In the genomic region with DNA sequence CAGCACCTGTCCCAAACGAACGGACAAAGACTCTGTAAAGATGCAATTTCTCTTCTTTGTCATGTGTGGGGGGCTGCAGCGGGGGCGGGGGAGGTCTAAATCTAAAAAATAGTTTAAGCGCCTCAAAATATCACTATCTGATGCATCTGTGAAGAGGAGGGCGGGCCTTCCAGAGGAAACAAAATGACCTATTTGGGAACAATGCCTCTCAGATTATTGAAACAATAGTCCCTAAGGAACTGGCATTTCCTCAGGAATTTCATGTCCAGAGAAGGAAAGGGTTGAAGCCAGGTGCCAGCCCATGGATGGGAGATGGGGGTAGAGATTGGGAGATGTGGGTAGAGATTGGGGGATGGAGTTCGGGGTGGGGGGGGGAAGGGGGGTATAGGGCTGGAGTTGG, we compare ENCODE assay signal across 16 mouse cellular contexts.
"Had no signal": no experiment of that assay in that cellular context is flagged by ENCODE, and none has a peak within 500 bp of the region (broad histone marks: within the 10 kb centered on the region; RNA-seq: fewer than 3 reads in every experiment).

No protein-coding gene starts in this region.

- H3K4me2 ChIP-seq: limb, embryonic 15.5 days; liver, embryonic 13.5 days; midbrain, embryonic 11.5 days; midbrain, embryonic 15.5 days; neural tube, embryonic 12.5 days; stomach, embryonic 15.5 days had no signal

- H3K36me3 ChIP-seq: liver, embryonic 13.5 days; midbrain, embryonic 15.5 days had no signal

- H3K27me3 ChIP-seq: limb, embryonic 15.5 days; liver, embryonic 13.5 days; megakaryocyte, embryonic 14.5 days; midbrain, embryonic 15.5 days; neural tube, embryonic 12.5 days; stomach, embryonic 15.5 days had no signal

- H3K9ac ChIP-seq: limb, embryonic 15.5 days; liver, embryonic 13.5 days; liver, postnatal 0 days; midbrain, embryonic 15.5 days; neural tube, embryonic 12.5 days; stomach, embryonic 15.5 days had no signal

- DNase-seq: liver, embryonic 13.5 days; liver, postnatal 0 days; lung, postnatal 14 days; right cerebral cortex, postnatal 14 days; thymus, adult 2 months; thymus, postnatal 25 days had no signal

- H3K27ac ChIP-seq: left cerebral cortex, adult 2 months; limb, embryonic 15.5 days; liver, embryonic 13.5 days; macrophage; midbrain, embryonic 15.5 days; neural tube, embryonic 12.5 days; stomach, embryonic 15.5 days had no signal

- H3K4me1 ChIP-seq: limb, embryonic 15.5 days; liver, embryonic 13.5 days; megakaryocyte, embryonic 14.5 days; midbrain, embryonic 15.5 days; neural tube, embryonic 12.5 days; stomach, embryonic 15.5 days had no signal

- H3K4me3 ChIP-seq: left cerebral cortex, adult 2 months; limb, embryonic 15.5 days; liver, embryonic 13.5 days; megakaryocyte, embryonic 14.5 days; midbrain, embryonic 15.5 days; neural tube, embryonic 12.5 days; stomach, embryonic 15.5 days had no signal

- ATAC-seq: inflammation-experienced regulatory T-cells, adult 6 months; intestine, postnatal 0 days; liver, postnatal 0 days; midbrain, embryonic 15.5 days had no signal

- H3K9me3 ChIP-seq: limb, embryonic 15.5 days; liver, embryonic 13.5 days; midbrain, embryonic 15.5 days; neural tube, embryonic 12.5 days; stomach, embryonic 15.5 days had no signal
